Mouse (Mus musculus): ENCODE data around the gene Mrpl12. TPM values are rescaled to one million over a fixed set of nuclear protein-coding genes. Genes with fewer than 3 reads are reported as not detected.
A peak's percentile ranks its signal among the peaks of the same experiment; 100 is the strongest.

The Mrpl12 gene
- polyA plus RNA-seq, 1 experiment: 282 TPM

DNA sequence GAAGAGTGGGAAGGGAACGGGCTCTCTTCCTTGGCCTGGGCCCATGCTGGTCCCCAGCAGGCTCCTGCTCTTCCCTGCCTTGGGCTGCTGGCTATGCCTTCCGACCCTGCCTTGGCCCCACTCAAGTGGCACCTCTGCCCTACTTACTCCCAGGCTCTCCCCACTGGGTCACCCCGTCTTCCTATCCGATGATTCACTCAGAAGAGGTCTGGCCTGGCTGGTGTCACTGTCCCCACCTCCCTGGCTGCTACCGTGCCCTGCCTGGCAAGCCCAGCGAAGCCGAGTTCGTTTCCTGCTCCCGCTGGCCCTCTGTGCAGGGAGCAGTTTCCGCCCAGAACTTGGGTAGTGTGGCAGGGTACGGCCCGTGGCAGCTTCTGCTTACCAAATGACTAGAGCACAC, 13.8 kb downstream of the Mrpl12 start:
- WGBS: 70% methylated on average over 12 of the region's 12 CpGs
- H3K4me1 ChIP-seq (ENCODE audit: control insufficient read depth, insufficient read depth, low read length): peaks cover 23% of the 10 kb centered on the region
- no peaks in the 10 kb centered on the region for H3K27me3 ChIP-seq (replicated peaks; ENCODE audit: control insufficient read depth, insufficient read depth, low read length)
- no peak for DNase-seq
- H3K4me3 ChIP-seq (ENCODE audit: insufficient read depth, low read depth, low read length): no peak overlapping the region
- H3K27ac ChIP-seq (ENCODE audit: insufficient read depth, low read depth, low read length): 0 out of 2 replicates have a peak overlapping the region, but pooled peaks have one; percentile 12
- H3K36me3 ChIP-seq (ENCODE audit: control insufficient read depth, insufficient read depth, low read length): peaks cover 4% of the 10 kb centered on the region; the same call in 1 of the 2 replicates
- TF ChIP-seq CTCF (conservative IDR thresholded peaks at IDR 0.05; ENCODE audit: insufficient read depth, insufficient read length, low read depth, low read length): no peak
- no peak for TF ChIP-seq POLR2A (IDR thresholded peaks at IDR 0.05; ENCODE audit: low read depth, low read length)

DNA sequence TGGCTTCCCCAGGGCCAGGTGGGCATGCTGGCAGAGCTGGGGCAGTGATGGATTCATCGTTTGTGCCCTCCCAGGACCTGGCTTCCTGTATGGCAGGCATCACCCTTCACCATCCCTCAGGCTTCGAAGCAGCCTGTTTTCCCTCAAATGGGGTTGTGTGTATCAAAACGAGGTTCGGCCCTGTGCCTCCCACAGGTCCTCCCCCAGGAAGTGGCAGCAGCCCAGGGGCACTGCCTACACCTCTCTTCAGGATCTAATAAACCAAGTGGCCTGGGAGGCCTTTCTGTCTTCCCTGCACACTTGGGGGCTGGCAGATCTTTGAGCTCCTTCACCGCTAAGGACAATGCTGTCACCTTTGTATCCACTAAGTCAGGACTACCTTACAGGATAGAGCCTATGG, 14.5 kb downstream of the Mrpl12 start:
- Histone ChIP-seq H3K27me3 (replicated peaks; ENCODE audit: control insufficient read depth, insufficient read depth, low read length) (no peaks in the 10 kb centered on the region), H3K4me1 (ENCODE audit: control insufficient read depth, insufficient read depth, low read length) (peaks cover 23% of the 10 kb centered on the region), H3K27ac (ENCODE audit: insufficient read depth, low read depth, low read length) (no peak overlapping the region), H3K4me3 (ENCODE audit: insufficient read depth, low read depth, low read length) (no peak overlapping the region), H3K36me3 (ENCODE audit: control insufficient read depth, insufficient read depth, low read length) (peaks cover 4% of the 10 kb centered on the region; the same call in 1 of the 2 replicates)
- TF ChIP-seq CTCF (conservative IDR thresholded peaks at IDR 0.05; ENCODE audit: insufficient read depth, insufficient read length, low read depth, low read length) (no peak), POLR2A (IDR thresholded peaks at IDR 0.05; ENCODE audit: low read depth, low read length) (no peak)
- WGBS: 54% methylated on average over 5 of the region's 5 CpGs
- DNase-seq: no peak

GRCm38 (mm10) chr11:120499894-120500293, 15.5 kb downstream of the Mrpl12 start:
- 57% methylated on average over 6 of the region's 6 CpGs for WGBS
- H3K27me3 ChIP-seq (replicated peaks; ENCODE audit: control insufficient read depth, insufficient read depth, low read length): no peaks in the 10 kb centered on the region
- peak overlapping the region; percentile 75 for H3K27ac ChIP-seq (ENCODE audit: insufficient read depth, low read depth, low read length)
- H3K4me3 ChIP-seq (ENCODE audit: insufficient read depth, low read depth, low read length): no peak overlapping the region
- no peak for TF ChIP-seq CTCF (conservative IDR thresholded peaks at IDR 0.05; ENCODE audit: insufficient read depth, insufficient read length, low read depth, low read length)
- no peak for TF ChIP-seq POLR2A (IDR thresholded peaks at IDR 0.05; ENCODE audit: low read depth, low read length)
- peaks cover 2% of the 10 kb centered on the region; the same call in 1 of the 2 replicates for H3K36me3 ChIP-seq (ENCODE audit: control insufficient read depth, insufficient read depth, low read length)
- peaks cover 18% of the 10 kb centered on the region for H3K4me1 ChIP-seq (ENCODE audit: control insufficient read depth, insufficient read depth, low read length)
- DNase-seq: no peak

- no peak overlapping the region for H3K4me3 ChIP-seq (ENCODE audit: insufficient read depth, low read depth, low read length)
- DNase-seq: peak; percentile 96
- peak; percentile 18; the same call in 1 of the 2 replicates for TF ChIP-seq CTCF (conservative IDR thresholded peaks at IDR 0.05; ENCODE audit: insufficient read depth, insufficient read length, low read depth, low read length)
- peak; percentile 75 for TF ChIP-seq POLR2A (IDR thresholded peaks at IDR 0.05; ENCODE audit: low read depth, low read length)
- no peaks in the 10 kb centered on the region for H3K27me3 ChIP-seq (replicated peaks; ENCODE audit: control insufficient read depth, insufficient read depth, low read length)
- peaks cover under 1% of the 10 kb centered on the region; the same call in 1 of the 2 replicates for H3K36me3 ChIP-seq (ENCODE audit: control insufficient read depth, insufficient read depth, low read length)
- WGBS: 7% methylated on average over 3 of the region's 3 CpGs
- peaks cover 18% of the 10 kb centered on the region for H3K4me1 ChIP-seq (ENCODE audit: control insufficient read depth, insufficient read depth, low read length)
- peak overlapping the region; percentile 75 for H3K27ac ChIP-seq (ENCODE audit: insufficient read depth, low read depth, low read length)
Observed at GRCm38 (mm10) chr11:120500357-120500756, 15.9 kb downstream of the Mrpl12 start.

GRCm38 (mm10) chr11:120501018-120501417, 16.6 kb downstream of the Mrpl12 start:
- TF ChIP-seq POLR2A (IDR thresholded peaks at IDR 0.05; ENCODE audit: low read depth, low read length): no peak
- no peak for TF ChIP-seq CTCF (conservative IDR thresholded peaks at IDR 0.05; ENCODE audit: insufficient read depth, insufficient read length, low read depth, low read length)
- H3K4me1 ChIP-seq (ENCODE audit: control insufficient read depth, insufficient read depth, low read length): peaks cover 18% of the 10 kb centered on the region
- no peaks in the 10 kb centered on the region for H3K27me3 ChIP-seq (replicated peaks; ENCODE audit: control insufficient read depth, insufficient read depth, low read length)
- peak; percentile 50 for DNase-seq
- H3K27ac ChIP-seq (ENCODE audit: insufficient read depth, low read depth, low read length): peak overlapping the region; percentile 60
- H3K36me3 ChIP-seq (ENCODE audit: control insufficient read depth, insufficient read depth, low read length): no peaks in the 10 kb centered on the region; the same call in 1 of the 2 replicates
- H3K4me3 ChIP-seq (ENCODE audit: insufficient read depth, low read depth, low read length): no peak overlapping the region
- 31% methylated on average over 6 of the region's 6 CpGs for WGBS

GRCm38 (mm10) chr11:120501701-120502100, 17.3 kb downstream of the Mrpl12 start:
- TF ChIP-seq POLR2A (IDR thresholded peaks at IDR 0.05; ENCODE audit: low read depth, low read length): no peak
- TF ChIP-seq CTCF (conservative IDR thresholded peaks at IDR 0.05; ENCODE audit: insufficient read depth, insufficient read length, low read depth, low read length): no peak
- Histone ChIP-seq H3K4me1 (ENCODE audit: control insufficient read depth, insufficient read depth, low read length) (peaks cover 19% of the 10 kb centered on the region), H3K27me3 (replicated peaks; ENCODE audit: control insufficient read depth, insufficient read depth, low read length) (no peaks in the 10 kb centered on the region), H3K27ac (ENCODE audit: insufficient read depth, low read depth, low read length) (no peak overlapping the region), H3K4me3 (ENCODE audit: insufficient read depth, low read depth, low read length) (no peak overlapping the region), H3K36me3 (ENCODE audit: control insufficient read depth, insufficient read depth, low read length) (no peaks in the 10 kb centered on the region; the same call in 1 of the 2 replicates)
- no peak for DNase-seq
- WGBS: 70% methylated on average over 4 of the region's 4 CpGs

- no peaks in the 10 kb centered on the region for H3K36me3 ChIP-seq (ENCODE audit: control insufficient read depth, insufficient read depth, low read length)
- no peak overlapping the region for H3K27ac ChIP-seq (ENCODE audit: insufficient read depth, low read depth, low read length)
- DNase-seq: no peak
- peaks cover 19% of the 10 kb centered on the region for H3K4me1 ChIP-seq (ENCODE audit: control insufficient read depth, insufficient read depth, low read length)
- TF ChIP-seq CTCF (conservative IDR thresholded peaks at IDR 0.05; ENCODE audit: insufficient read depth, insufficient read length, low read depth, low read length): no peak
- TF ChIP-seq POLR2A (IDR thresholded peaks at IDR 0.05; ENCODE audit: low read depth, low read length): no peak
- no peak overlapping the region for H3K4me3 ChIP-seq (ENCODE audit: insufficient read depth, low read depth, low read length)
- 57% methylated on average over 3 of the region's 3 CpGs for WGBS
- no peaks in the 10 kb centered on the region for H3K27me3 ChIP-seq (replicated peaks; ENCODE audit: control insufficient read depth, insufficient read depth, low read length)
Observed at GRCm38 (mm10) chr11:120505661-120506060, 21.2 kb downstream of the Mrpl12 start.

All from kidney, adult 2 months (tissue).